Mouse (Mus musculus): ENCODE measurements around the gene Ide.

- no peak for TF ChIP-seq MYC (IDR thresholded peaks at IDR 0.05; ENCODE audit: low read depth, low read length)
- TF ChIP-seq CTCF (conservative IDR thresholded peaks at IDR 0.05 in 1 of 2, IDR thresholded peaks at IDR 0.05 in 1 of 2; ENCODE audit: low read depth in 2 of 2, low read length in 2 of 2): 0 out of 4 replicates have a peak, but pooled peaks of 1 of the 2 experiments have one; percentile 20
- TF ChIP-seq NRF1 (IDR thresholded peaks at IDR 0.05; ENCODE audit: low read depth, low read length): no peak
- no peak for TF ChIP-seq E2F4 (IDR thresholded peaks at IDR 0.05; ENCODE audit: insufficient replicate concordance, low read depth, low read length)
- TF ChIP-seq ZKSCAN1 (IDR thresholded peaks at IDR 0.05; ENCODE audit: borderline replicate concordance, low read depth, low read length): no peak
- TF ChIP-seq POLR2A (IDR thresholded peaks at IDR 0.05; ENCODE audit: low read depth, low read length): no peak
- TF ChIP-seq EP300 (IDR thresholded peaks at IDR 0.05; ENCODE audit: low read length): no peak
Observed at GRCm38 (mm10) chr19:37237712-37238437, 99.8 kb downstream of the Ide start.

All from CH12.LX (cell line).